Mouse (Mus musculus): ENCODE data around the gene Plpp6.

The Plpp6 gene

GRCm38 (mm10) chr19:28963842-28964551 lies at the start of gene Plpp6:
Gene Plpp6 (plus strand): TSS chr19:28963953.
- peak; percentile 53 for DNase-seq (ENCODE audit: low read depth, low spot score)

GRCm38 (mm10) chr19:28914598-28914997 lies 49.2 kb upstream of the Plpp6 start:
- DNase-seq (ENCODE audit: low read depth, low spot score) = no peak

- DNase-seq (ENCODE audit: low read depth, low spot score) = peak; percentile 27
These were observed 48.0 kb upstream of the Plpp6 start for GRCm38 (mm10) chr19:28915602-28916250.

GRCm38 (mm10) chr19:28916492-28916891 lies 47.3 kb upstream of the Plpp6 start:
- DNase-seq (ENCODE audit: low read depth, low spot score) = no peak

DNA sequence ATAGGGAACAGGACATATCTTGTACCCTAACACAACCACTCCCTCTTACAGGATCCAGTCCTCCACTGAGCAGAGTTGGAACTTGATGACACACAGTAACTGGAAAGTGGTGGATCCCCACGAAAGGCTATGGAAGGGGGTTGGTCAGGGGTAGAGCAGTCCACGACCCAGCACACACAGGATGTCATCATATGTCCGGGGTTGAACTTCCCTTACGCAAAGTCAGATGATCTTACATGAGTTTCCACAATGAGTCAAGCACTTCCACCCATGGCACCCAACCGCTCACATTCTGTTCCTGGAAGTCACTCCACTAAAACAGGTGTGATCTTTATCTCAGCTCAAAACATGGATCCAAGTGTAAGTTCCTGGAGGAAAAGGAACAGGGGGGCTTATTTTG lies 45.9 kb upstream of the Plpp6 start:
- no peak for DNase-seq (ENCODE audit: low read depth, low spot score)

- DNase-seq (ENCODE audit: low read depth, low spot score) = no peak
These were observed 37.4 kb upstream of the Plpp6 start for GRCm38 (mm10) chr19:28926366-28926765.

GRCm38 (mm10) chr19:28927396-28927795 lies 36.4 kb upstream of the Plpp6 start:
- no peak for DNase-seq (ENCODE audit: low read depth, low spot score)

DNA sequence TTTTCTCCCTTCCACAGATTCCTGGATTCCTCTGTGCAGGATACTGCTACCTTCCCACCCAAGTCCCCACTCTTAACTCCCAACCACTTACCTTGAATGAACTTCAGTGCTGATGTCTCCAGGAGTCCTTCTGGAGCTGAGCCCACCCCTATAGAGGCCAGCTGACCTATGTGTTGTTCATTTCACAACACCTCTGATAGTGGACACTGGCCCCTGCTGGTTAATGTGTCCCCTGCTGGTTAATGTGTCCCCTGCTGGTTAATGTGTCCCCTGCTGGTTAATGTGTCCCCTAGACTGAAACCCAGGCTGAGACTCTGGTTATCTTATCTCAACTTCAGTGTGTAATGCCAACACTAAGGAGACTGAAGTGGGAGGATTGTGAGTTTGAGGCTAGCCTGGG lies 34.7 kb upstream of the Plpp6 start:
- no peak for DNase-seq (ENCODE audit: low read depth, low spot score)

DNA sequence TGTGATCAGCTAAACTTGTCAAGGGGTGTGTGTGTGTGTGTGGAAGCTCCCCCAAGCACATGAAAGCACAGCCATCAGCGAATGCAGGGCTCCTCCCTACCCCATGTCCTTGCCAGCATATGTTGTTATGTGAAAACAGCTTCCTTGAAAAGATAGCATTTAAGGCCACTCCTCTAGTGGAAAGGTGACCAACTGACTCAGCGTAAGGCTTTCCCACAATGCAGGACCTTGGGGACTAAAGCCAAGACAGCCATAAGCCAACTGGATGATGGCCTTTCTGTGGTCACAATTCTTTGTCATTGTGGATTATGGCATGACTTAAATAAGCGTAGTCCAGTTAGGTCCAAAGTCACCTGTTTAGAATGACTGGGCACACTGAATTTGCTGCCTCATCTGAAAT lies 28.9 kb upstream of the Plpp6 start:
- no peak for DNase-seq (ENCODE audit: low read depth, low spot score)

- peak; percentile 13 for DNase-seq (ENCODE audit: low read depth, low spot score)
These were observed 23.4 kb upstream of the Plpp6 start for GRCm38 (mm10) chr19:28940135-28940874.

- DNase-seq (ENCODE audit: low read depth, low spot score) = no peak
These were observed 22.5 kb upstream of the Plpp6 start for GRCm38 (mm10) chr19:28941271-28941670.

DNA sequence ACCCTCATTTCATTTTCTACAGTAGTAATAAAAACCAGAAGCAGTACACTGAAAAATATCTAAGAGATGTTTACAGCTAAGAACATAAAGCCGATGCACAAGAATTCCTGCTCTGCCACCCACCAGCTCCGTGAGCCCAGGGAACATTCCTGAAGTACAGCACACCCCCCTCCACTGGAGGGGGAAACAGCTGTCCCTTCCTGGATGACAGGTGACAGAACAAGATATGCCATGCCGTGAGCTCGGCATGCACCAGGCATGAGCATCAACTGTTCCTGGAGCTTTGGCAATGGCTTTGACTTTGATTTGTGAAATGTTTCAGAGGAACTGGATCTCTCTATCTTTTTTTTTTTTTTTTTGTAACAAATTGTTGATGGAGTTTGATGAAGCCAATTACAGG lies 17.0 kb upstream of the Plpp6 start:
- peak; percentile 36 for DNase-seq (ENCODE audit: low read depth, low spot score)

DNA sequence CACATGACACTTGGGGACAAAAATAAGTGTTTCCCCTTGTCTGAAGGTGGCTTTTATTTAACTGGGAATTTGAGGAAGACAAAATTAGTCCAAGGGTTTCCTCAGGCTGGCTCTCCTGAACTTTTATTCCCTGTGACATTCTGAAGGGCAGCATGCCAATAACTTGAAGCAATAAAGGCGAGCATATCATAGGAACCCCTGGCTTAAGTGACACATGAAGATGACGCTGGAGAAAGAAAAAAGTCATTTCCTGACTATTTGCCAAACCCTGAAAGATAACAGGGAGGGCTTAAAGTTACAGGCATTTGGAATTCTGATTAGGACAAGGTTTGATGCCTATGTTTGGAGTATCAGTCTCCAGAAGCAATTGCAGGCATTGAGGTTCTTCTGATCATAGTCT lies 16.4 kb upstream of the Plpp6 start:
- DNase-seq (ENCODE audit: low read depth, low spot score) = no peak

GRCm38 (mm10) chr19:28951251-28951650 lies 12.5 kb upstream of the Plpp6 start:
- no peak for DNase-seq (ENCODE audit: low read depth, low spot score)

DNA sequence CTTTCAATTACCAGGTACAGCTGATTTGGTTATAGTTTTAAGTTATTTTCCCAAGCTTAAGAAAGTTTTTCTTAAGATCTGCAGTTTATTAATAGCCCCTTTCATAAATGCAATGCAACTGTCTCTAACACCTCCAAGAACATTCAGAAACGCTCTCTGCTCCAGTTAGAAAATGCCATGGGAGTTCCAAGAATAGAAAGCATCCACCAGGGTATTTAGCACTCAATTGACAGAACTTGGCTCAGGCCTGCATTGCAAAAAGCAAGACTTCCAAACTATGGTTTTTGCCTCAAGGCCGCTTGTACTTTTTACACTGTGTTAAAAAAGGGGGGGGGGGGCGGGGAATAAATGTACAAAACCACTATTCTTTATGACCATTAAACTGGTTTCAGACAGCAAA lies 640 bp upstream of the Plpp6 start:
- no peak for DNase-seq (ENCODE audit: low read depth, low spot score)

DNA sequence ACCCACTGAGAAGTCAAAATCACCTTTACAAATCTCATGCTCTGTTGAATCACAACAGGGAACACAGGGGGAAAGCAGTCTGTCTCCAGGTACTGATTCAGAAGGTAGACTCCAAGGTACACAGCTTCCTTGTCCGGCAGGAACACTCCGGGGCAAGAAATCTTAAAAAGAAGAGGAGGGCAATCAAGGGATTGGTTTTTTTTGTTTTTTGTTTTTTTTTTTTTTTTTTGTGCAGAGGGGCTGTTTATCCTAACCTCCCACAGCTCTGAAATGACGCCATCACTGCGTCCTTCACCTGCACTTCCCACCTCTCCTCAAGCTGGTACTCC lies 276 bp upstream of the Plpp6 start:
- DNase-seq (ENCODE audit: low read depth, low spot score) = no peak

DNA sequence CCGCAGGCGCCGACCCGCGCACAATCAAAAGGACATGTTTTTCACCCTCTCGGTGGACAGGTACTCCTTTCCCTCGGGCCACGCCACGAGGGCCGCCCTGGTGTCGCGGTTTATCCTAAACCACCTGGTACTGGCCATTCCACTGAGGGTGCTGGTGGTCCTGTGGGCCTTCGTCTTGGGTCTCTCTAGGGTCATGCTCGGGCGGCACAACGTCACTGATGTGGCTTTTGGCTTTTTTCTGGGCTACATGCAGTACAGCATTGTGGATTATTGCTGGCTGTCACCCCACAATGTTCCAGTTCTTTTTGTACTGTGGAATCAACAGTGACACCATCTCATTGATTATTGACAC lies 775 bp downstream of the Plpp6 start:
- DNase-seq (ENCODE audit: low read depth, low spot score) = no peak

DNA sequence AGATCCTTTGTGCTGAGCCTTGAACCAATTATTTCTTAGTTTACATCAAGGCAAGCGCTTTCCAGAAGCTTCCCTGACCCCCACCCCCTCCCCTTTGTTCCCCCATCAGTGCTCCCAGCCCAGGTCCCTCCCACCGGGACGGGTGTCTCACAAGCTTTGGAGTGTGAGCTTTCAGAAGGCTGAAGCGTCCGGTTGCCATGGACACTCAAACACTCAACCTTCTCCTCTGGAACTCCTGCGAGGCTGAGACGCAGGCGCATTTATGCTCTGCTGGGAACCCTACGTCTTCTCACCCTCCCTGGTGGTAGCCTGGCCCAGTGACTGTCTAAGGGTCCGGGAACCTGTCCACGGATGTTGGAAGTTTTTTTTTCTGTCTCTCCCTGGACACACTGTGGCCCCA lies 3.9 kb downstream of the Plpp6 start, which contains the start of gene 4430402I18Rik:
Gene 4430402I18Rik, minus strand, starts transcription at position 149 of the 400 bp plus-strand sequence.
- DNase-seq (ENCODE audit: low read depth, low spot score) = peak; percentile 50

- DNase-seq (ENCODE audit: low read depth, low spot score) = no peak
These were observed 4.4 kb downstream of the Plpp6 start for GRCm38 (mm10) chr19:28968178-28968577.

- no peak for DNase-seq (ENCODE audit: low read depth, low spot score)
These were observed 5.5 kb downstream of the Plpp6 start for GRCm38 (mm10) chr19:28969231-28969630.

GRCm38 (mm10) chr19:28970251-28970650 lies 6.5 kb downstream of the Plpp6 start:
- no peak for DNase-seq (ENCODE audit: low read depth, low spot score)

DNA sequence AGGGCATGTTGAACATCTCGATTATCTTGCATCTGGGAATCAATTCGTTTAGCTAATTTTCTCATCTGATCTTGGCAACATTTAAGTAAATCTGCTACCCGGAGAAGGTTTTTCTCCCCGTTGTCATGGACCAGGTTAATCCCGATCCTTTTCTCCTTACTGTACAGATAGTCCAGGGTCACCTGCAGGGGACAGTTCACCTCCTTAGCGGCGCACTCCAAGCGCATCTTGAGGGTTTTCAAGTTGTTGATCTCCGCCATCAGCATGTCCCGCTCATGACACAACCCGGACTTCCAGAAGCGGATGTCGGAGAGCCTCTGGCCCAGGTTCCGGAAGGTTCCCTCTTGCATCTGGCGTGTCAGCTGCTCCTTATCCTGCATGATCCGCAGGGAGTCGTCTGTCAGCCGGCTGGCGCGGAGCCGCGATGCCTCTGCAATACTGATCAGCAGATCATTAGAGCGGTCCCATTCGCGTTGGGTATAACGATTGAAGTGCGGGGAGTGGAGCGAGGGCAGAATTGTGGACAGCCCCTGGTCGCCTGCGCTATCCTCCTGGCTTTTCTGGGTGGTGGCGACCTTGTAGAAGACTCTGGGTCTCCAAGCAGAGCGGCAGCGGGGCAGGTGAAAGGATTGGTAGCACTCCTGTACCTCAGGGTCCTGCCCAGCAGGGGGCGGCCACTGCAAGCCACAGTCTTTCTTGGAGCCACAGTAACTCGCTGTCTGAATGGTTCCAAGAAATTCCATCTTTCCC lies 11.3 kb downstream of the Plpp6 start:
- DNase-seq (ENCODE audit: low read depth, low spot score) = peak; percentile 73
